Mouse (Mus musculus) forebrain, embryonic 16.5 days (tissue): ENCODE data around the gene Fermt2. TPM values are rescaled to one million over a fixed set of nuclear protein-coding genes. Genes with fewer than 3 reads are reported as not detected.

Experiments used
- ATAC-seq: fragments of 200-750 bp; cut with Nextera tagmentation; 2 replicates; pipeline ENCODE4 v1.8.0; 2017; ENCODE audit warnings: mild to moderate bottlenecking, moderate library complexity
- H3K27ac ChIP-seq: fragments of 300-500 bp; sonication (generic); 2 replicates; pipeline ENCODE4 v1.5.1; 2014; ENCODE audit warnings: low read length, control low read depth
- H3K27me3 ChIP-seq: fragments of 300-500 bp; sonication (generic); replicated peaks from 2 replicates; pipeline ENCODE4 v1.6.1; 2014; ENCODE audit warnings: low read length; ENCODE audit not compliant: control insufficient read depth, insufficient read depth
- H3K36me3 ChIP-seq: fragments of 300-500 bp; sonication (generic); 2 replicates; pipeline ENCODE4 v1.6.1; 2014; ENCODE audit not compliant: control insufficient read depth, insufficient read depth
- H3K4me1 ChIP-seq: fragments of 300-500 bp; sonication (generic); replicated peaks from 2 replicates; pipeline ENCODE4 v1.6.1; 2014; ENCODE audit warnings: low read length; ENCODE audit not compliant: control insufficient read depth, insufficient read depth
- H3K4me2 ChIP-seq: fragments of 300-500 bp; sonication (generic); 2 replicates; pipeline ENCODE4 v1.6.1; 2014; ENCODE audit warnings: mild to moderate bottlenecking, low read length, control low read depth
- H3K4me3 ChIP-seq: fragments of 300-500 bp; sonication (generic); replicated peaks from 2 replicates; pipeline ENCODE4 v1.5.1; 2014; ENCODE audit warnings: mild to moderate bottlenecking, low read length, control low read depth
- H3K9ac ChIP-seq: fragments of 300-500 bp; sonication (generic); replicated peaks from 2 replicates; pipeline ENCODE4 v1.6.1; 2014; ENCODE audit warnings: low read depth, low read length, control low read depth
- H3K9me3 ChIP-seq: fragments of 300-500 bp; sonication (generic); 2 replicates; pipeline ENCODE4 v1.6.1; 2016; ENCODE audit warnings: low read length; ENCODE audit not compliant: control insufficient read depth
- WGBS: fragments of 180-500 bp; shearing (Covaris S2); extraction: QIAGEN DNeasy Blood & Tissue Kit; methylation state at CpG from one replicate; pipeline ENCODE4 v1.1.7; 2014; 5-methylcytosine and 5-hydroxymethylcytosine counted together
- polyA plus RNA-seq: library from polyadenylated mRNA; unstranded; fragments of >200 nt; fragmentation: Nextera tagmentation; extraction: Ambion mirVana; gene quantifications from 2 replicates; pipeline ENCODE4 v1.2.1, GENCODE M21; 2015

Fermt2 gene
- polyA plus RNA-seq, 1 experiment from 2014 or later, result 58.6 TPM

GRCm38 (mm10) chr14:45438250-45438930 lies 91.5 kb downstream of the Fermt2 start:
- Histone ChIP-seq H3K9ac (no peak overlapping the region), H3K4me2 (no peak overlapping the region), H3K9me3 (no peaks in the 10 kb centered on the region), H3K36me3 (no peaks in the 10 kb centered on the region), H3K27ac (no peak overlapping the region), H3K4me1 (no peaks in the 10 kb centered on the region), H3K27me3 (no peaks in the 10 kb centered on the region), H3K4me3 (no peak overlapping the region)
- ATAC-seq, result no peak
- 85% methylated on average over 19 of the region's 19 CpGs for WGBS

GRCm38 (mm10) chr14:45434220-45434619 lies 95.7 kb downstream of the Fermt2 start:
- H3K27ac ChIP-seq, result no peak overlapping the region
- H3K9ac ChIP-seq, result no peak overlapping the region
- no peaks in the 10 kb centered on the region for H3K4me1 ChIP-seq
- ATAC-seq, result no peak
- H3K27me3 ChIP-seq, result no peaks in the 10 kb centered on the region
- H3K36me3 ChIP-seq, result no peaks in the 10 kb centered on the region
- no peak overlapping the region for H3K4me3 ChIP-seq
- H3K4me2 ChIP-seq, result no peak overlapping the region
- peaks cover 6% of the 10 kb centered on the region for H3K9me3 ChIP-seq
- 69% methylated on average over 6 of the region's 6 CpGs for WGBS

DNA sequence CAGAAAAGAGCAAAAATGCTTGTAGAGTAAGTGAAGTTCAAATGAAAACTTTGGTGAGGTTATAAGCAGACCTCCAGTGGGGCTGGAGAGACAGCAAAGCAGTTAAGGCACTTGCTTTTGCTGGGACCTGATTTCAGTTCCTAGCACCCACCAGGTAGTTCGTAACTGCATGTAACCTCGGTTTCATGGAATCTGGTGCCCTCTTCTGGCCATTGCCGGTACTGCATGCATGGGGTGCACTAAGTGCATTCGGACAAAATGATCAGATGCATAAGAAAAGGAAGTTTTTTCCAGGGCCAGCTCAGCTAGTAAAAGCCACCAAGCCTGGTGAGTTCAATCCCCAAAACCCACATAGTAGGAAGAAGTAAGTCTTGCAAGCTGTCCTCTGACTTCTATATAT lies 97.9 kb downstream of the Fermt2 start:
- WGBS, result 74% methylated on average over 4 of the region's 4 CpGs
- H3K27me3 ChIP-seq, result no peaks in the 10 kb centered on the region
- no peak overlapping the region for H3K4me2 ChIP-seq
- peaks cover 6% of the 10 kb centered on the region for H3K9me3 ChIP-seq
- H3K36me3 ChIP-seq, result no peaks in the 10 kb centered on the region
- H3K27ac ChIP-seq, result no peak overlapping the region
- no peak overlapping the region for H3K9ac ChIP-seq
- ATAC-seq, result no peak
- H3K4me3 ChIP-seq, result no peak overlapping the region
- H3K4me1 ChIP-seq, result no peaks in the 10 kb centered on the region

- H3K9ac ChIP-seq, result no peak overlapping the region
- peaks cover 6% of the 10 kb centered on the region for H3K9me3 ChIP-seq
- no peak overlapping the region for H3K27ac ChIP-seq
- WGBS, result 94% methylated on average over 13 of the region's 13 CpGs
- no peaks in the 10 kb centered on the region for H3K4me1 ChIP-seq
- no peak for ATAC-seq
- no peaks in the 10 kb centered on the region for H3K27me3 ChIP-seq
- no peak overlapping the region for H3K4me3 ChIP-seq
- H3K4me2 ChIP-seq, result no peak overlapping the region
- no peaks in the 10 kb centered on the region for H3K36me3 ChIP-seq
These were observed 99.7 kb downstream of the Fermt2 start for GRCm38 (mm10) chr14:45430066-45430842.

DNA sequence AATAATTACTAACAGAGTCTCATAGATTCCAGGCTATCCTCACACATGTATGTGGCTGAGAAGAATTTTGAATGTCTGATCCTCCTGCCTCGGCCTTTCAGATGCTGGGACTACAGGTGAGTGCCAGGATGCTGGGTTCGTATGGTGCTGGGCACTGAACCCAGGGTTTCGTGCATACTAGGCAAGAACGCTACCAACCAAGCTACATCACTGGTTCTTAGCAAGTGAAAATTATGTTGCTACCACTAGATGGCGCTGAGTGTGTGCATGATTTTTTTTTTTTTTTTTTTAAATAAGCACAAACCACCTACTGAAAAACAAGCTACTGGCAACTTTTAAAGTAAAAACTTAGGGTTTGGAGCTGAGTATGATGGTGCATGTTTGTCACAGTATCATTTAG lies 106.7 kb downstream of the Fermt2 start:
- Histone ChIP-seq H3K9me3 (no peaks in the 10 kb centered on the region), H3K27ac (no peak overlapping the region), H3K4me1 (no peaks in the 10 kb centered on the region), H3K36me3 (no peaks in the 10 kb centered on the region), H3K4me2 (no peak overlapping the region), H3K27me3 (no peaks in the 10 kb centered on the region), H3K9ac (no peak overlapping the region), H3K4me3 (no peak overlapping the region)
- 10% methylated on average over 5 of the region's 5 CpGs for WGBS
- peak; percentile 77 for ATAC-seq

DNA sequence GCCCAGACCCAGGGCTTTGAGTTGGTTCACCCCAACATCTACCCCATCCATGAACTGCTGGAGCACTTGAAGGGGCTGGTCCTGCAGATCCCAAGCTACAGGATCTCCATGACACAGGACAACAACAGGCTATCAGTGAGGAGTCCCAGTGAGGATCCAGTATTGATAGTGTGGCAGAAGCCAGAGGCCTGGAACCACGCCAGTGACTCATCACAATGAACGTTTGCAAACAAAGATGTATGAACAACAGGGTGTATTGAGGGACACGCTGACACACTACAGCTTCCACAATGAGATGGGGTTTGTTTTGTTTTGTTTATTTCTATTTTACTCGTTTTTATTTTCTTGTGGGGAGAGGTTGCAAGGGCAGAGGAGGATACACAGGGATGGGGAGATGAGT lies 107.5 kb downstream of the Fermt2 start:
- H3K27me3 ChIP-seq, result no peaks in the 10 kb centered on the region
- WGBS, result 65% methylated on average over 4 of the region's 4 CpGs

GRCm38 (mm10) chr14:45419323-45419722 lies 110.6 kb downstream of the Fermt2 start:
- Histone ChIP-seq H3K4me2 (no peak overlapping the region), H3K9ac (no peak overlapping the region), H3K4me1 (no peaks in the 10 kb centered on the region), H3K36me3 (no peaks in the 10 kb centered on the region), H3K27me3 (no peaks in the 10 kb centered on the region), H3K27ac (no peak overlapping the region), H3K4me3 (no peak overlapping the region), H3K9me3 (no peaks in the 10 kb centered on the region)
- 75% methylated on average over 4 of the region's 4 CpGs for WGBS
- ATAC-seq, result no peak

More for the DNA sequence above, 107.5 kb downstream of the Fermt2 start:
- H3K27ac ChIP-seq, result no peak overlapping the region
- no peak overlapping the region for H3K4me2 ChIP-seq
- H3K36me3 ChIP-seq, result no peaks in the 10 kb centered on the region
- ATAC-seq, result no peak
- no peaks in the 10 kb centered on the region for H3K9me3 ChIP-seq
- H3K9ac ChIP-seq, result no peak overlapping the region
- no peaks in the 10 kb centered on the region for H3K4me1 ChIP-seq
- no peak overlapping the region for H3K4me3 ChIP-seq

DNA sequence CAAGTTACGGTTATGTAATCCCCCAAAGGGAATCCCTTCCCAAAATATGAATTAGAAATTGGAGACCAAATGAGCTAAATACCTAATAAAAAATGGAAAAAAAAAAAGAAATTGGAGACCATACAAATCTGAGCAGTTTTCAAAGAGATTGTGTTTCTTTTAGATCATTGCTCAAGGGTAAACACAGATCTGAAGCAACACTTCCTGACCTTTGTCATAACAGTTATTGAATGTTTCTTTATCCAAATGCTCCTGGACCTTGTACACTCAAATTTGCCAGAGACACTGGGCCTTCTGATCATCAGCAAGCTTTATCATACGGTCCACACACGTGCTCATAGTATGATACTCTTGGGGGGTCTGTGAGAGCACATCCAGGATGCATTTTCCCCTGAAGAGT lies 111.4 kb downstream of the Fermt2 start:
- no peaks in the 10 kb centered on the region for H3K36me3 ChIP-seq
- H3K27me3 ChIP-seq, result no peaks in the 10 kb centered on the region
- no peak overlapping the region for H3K4me2 ChIP-seq
- no peak overlapping the region for H3K27ac ChIP-seq
- H3K9ac ChIP-seq, result no peak overlapping the region
- no peak for ATAC-seq
- WGBS, result 87% methylated on average over 3 of the region's 3 CpGs
- no peak overlapping the region for H3K4me3 ChIP-seq
- no peaks in the 10 kb centered on the region for H3K9me3 ChIP-seq
- no peaks in the 10 kb centered on the region for H3K4me1 ChIP-seq

- Histone ChIP-seq H3K27me3 (no peaks in the 10 kb centered on the region), H3K4me1 (no peaks in the 10 kb centered on the region), H3K9ac (no peak overlapping the region), H3K36me3 (no peaks in the 10 kb centered on the region), H3K27ac (no peak overlapping the region), H3K4me3 (no peak overlapping the region), H3K9me3 (no peaks in the 10 kb centered on the region), H3K4me2 (no peak overlapping the region)
- WGBS, result 92% methylated on average over 4 of the region's 4 CpGs
- no peak for ATAC-seq
These were observed 113.7 kb downstream of the Fermt2 start for GRCm38 (mm10) chr14:45416265-45416664.
